Mouse (Mus musculus): ENCODE measurements around the gene Pde6h. TPM values are rescaled to one million over a fixed set of nuclear protein-coding genes. Genes with fewer than 3 reads are reported as not detected.

Pde6h gene
- polyA plus RNA-seq, 1 experiment: 0.14 TPM

GRCm38 (mm10) chr6:136943392-136943791 is 19.8 kb downstream of the Pde6h start:
- no peak for TF ChIP-seq CTCF (IDR thresholded peaks at IDR 0.05; ENCODE audit: borderline replicate concordance, extremely low read depth, insufficient read depth, insufficient read length)
- TF ChIP-seq POLR2A (IDR thresholded peaks at IDR 0.05; ENCODE audit: borderline replicate concordance, extremely low read depth, insufficient read depth, insufficient read length, poor library complexity, severe bottlenecking): no peak
- no peak for DNase-seq (ENCODE audit: low read depth)

DNA sequence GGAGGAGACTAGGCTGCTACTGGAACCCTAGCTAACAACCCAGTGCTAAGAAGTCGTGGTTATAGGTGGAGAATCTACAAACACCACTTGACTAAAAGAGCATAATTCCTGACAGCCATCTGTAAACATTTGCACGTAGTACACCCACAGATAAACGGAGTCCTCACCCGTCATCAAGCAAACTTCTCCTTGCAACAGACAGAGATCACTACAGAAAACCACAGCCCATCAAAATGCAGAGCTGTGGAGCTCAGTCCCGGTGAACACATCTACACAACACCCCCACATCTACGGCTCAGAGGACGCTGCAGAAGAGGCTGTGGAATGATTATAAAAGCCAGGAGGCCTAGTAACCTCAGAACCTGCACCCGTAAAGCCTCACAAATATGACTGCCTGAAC is 20.9 kb downstream of the Pde6h start:
- no peak for TF ChIP-seq CTCF (IDR thresholded peaks at IDR 0.05; ENCODE audit: borderline replicate concordance, extremely low read depth, insufficient read depth, insufficient read length)
- no peak for DNase-seq (ENCODE audit: low read depth)

- no peak for DNase-seq (ENCODE audit: low read depth)
- no peak for TF ChIP-seq POLR2A (IDR thresholded peaks at IDR 0.05; ENCODE audit: borderline replicate concordance, extremely low read depth, insufficient read depth, insufficient read length, poor library complexity, severe bottlenecking)
- no peak for TF ChIP-seq CTCF (IDR thresholded peaks at IDR 0.05; ENCODE audit: borderline replicate concordance, extremely low read depth, insufficient read depth, insufficient read length)
Measured at GRCm38 (mm10) chr6:136946241-136946640, 22.6 kb downstream of the Pde6h start.

- peak; percentile 59 for DNase-seq (ENCODE audit: low read depth)
- TF ChIP-seq POLR2A (IDR thresholded peaks at IDR 0.05; ENCODE audit: borderline replicate concordance, extremely low read depth, insufficient read depth, insufficient read length, poor library complexity, severe bottlenecking) (no peak), CTCF (IDR thresholded peaks at IDR 0.05; ENCODE audit: borderline replicate concordance, extremely low read depth, insufficient read depth, insufficient read length) (no peak)
Measured at GRCm38 (mm10) chr6:136946943-136947342, 23.3 kb downstream of the Pde6h start.

- TF ChIP-seq CTCF (IDR thresholded peaks at IDR 0.05; ENCODE audit: borderline replicate concordance, extremely low read depth, insufficient read depth, insufficient read length): no peak
- DNase-seq (ENCODE audit: low read depth): peak; percentile 32
Measured at GRCm38 (mm10) chr6:136947716-136948115, 24.1 kb downstream of the Pde6h start.

- DNase-seq (ENCODE audit: low read depth): no peak
- no peak for TF ChIP-seq CTCF (IDR thresholded peaks at IDR 0.05; ENCODE audit: borderline replicate concordance, extremely low read depth, insufficient read depth, insufficient read length)
- TF ChIP-seq POLR2A (IDR thresholded peaks at IDR 0.05; ENCODE audit: borderline replicate concordance, extremely low read depth, insufficient read depth, insufficient read length, poor library complexity, severe bottlenecking): no peak
Measured at GRCm38 (mm10) chr6:136950171-136950570, 26.5 kb downstream of the Pde6h start.

DNA sequence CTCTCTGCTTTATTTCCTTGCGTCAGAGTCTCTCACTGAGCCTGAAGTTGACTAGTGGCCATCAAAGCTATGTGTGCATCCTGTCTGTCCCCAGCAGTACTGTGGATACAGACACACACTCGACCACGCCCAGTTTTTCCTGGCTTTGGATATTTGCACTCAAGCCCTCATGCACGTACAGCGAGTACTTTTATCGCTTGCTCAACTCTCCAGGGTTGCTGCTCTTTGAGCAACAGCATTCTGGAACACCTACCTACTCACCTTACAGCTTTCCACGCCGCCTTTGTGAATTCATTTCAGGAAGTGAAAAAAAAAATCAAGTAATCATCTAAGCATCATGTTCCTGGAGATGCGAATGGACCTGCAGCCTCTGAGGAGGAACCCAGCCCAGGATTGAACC is 29.3 kb downstream of the Pde6h start:
- TF ChIP-seq CTCF (IDR thresholded peaks at IDR 0.05; ENCODE audit: borderline replicate concordance, extremely low read depth, insufficient read depth, insufficient read length) (no peak), POLR2A (IDR thresholded peaks at IDR 0.05; ENCODE audit: borderline replicate concordance, extremely low read depth, insufficient read depth, insufficient read length, poor library complexity, severe bottlenecking) (no peak)
- DNase-seq (ENCODE audit: low read depth): no peak

DNA sequence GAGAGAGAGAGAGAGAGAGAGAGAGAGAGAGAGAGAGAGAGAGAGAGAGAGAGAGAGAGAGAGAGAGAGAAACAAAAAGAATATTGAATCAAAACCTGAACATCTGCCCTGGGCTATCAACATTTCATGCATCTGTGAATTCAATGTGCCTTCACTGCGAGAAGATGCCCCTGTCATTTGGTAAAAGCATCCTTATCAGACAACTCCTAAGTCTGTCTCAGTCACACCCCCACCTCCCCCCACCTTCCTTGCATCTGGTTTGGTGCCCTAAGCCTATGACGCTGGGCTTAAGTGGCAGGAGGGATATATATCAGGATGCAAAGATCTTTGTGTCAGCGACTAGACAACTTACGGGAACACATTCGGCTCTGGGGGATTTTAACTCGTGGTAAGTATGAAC is 30.6 kb downstream of the Pde6h start:
- no peak for DNase-seq (ENCODE audit: low read depth)
- TF ChIP-seq POLR2A (IDR thresholded peaks at IDR 0.05; ENCODE audit: borderline replicate concordance, extremely low read depth, insufficient read depth, insufficient read length, poor library complexity, severe bottlenecking) (no peak), CTCF (IDR thresholded peaks at IDR 0.05; ENCODE audit: borderline replicate concordance, extremely low read depth, insufficient read depth, insufficient read length) (no peak)

DNA sequence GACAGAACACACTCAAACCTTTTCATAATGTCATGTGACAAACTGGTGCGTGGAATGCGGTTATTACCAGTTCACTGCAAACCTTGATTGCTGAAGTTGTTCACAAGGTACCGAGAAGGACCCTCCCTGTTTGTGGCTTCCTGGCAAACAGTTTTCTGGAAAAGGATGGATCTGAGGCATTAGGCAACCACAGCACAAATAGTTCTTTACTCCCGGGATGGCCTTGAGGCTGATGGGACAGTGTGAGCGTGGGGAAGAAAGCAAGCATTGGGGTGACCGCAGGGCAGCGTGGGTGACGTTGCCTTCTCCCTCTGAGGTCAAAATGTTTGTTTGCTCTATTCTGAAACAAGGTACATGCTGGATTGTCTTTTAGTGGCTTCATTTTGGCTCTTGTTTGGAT is 31.1 kb downstream of the Pde6h start:
- TF ChIP-seq CTCF (IDR thresholded peaks at IDR 0.05; ENCODE audit: borderline replicate concordance, extremely low read depth, insufficient read depth, insufficient read length): no peak
- no peak for TF ChIP-seq POLR2A (IDR thresholded peaks at IDR 0.05; ENCODE audit: borderline replicate concordance, extremely low read depth, insufficient read depth, insufficient read length, poor library complexity, severe bottlenecking)

GRCm38 (mm10) chr6:136955240-136955639 is 31.6 kb downstream of the Pde6h start:
- DNase-seq (ENCODE audit: low read depth): no peak
- TF ChIP-seq POLR2A (IDR thresholded peaks at IDR 0.05; ENCODE audit: borderline replicate concordance, extremely low read depth, insufficient read depth, insufficient read length, poor library complexity, severe bottlenecking) (no peak), CTCF (IDR thresholded peaks at IDR 0.05; ENCODE audit: borderline replicate concordance, extremely low read depth, insufficient read depth, insufficient read length) (no peak)

More for the DNA sequence above, 31.1 kb downstream of the Pde6h start:
- DNase-seq (ENCODE audit: low read depth): no peak

GRCm38 (mm10) chr6:136957062-136957461 is 33.4 kb downstream of the Pde6h start:
- DNase-seq (ENCODE audit: low read depth): no peak

DNA sequence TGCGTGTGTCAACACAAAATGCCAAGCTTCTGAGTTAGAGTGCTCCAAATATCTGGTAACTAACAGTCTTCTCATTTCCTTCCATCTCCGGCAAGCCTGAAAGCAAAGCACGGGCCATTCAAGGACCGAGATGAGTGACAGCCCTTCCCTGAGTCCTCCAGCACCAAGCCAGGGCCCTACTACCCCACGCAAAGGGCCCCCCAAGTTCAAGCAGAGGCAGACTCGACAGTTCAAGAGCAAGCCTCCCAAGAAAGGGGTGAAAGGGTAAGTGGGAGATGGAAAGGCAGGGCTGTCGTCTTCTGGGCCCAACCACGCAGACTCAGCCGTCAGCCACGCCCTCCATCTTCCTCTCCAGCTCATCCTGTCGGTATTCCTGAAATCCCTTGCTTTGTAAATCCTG is 35.5 kb downstream of the Pde6h start:
- TF ChIP-seq POLR2A (IDR thresholded peaks at IDR 0.05; ENCODE audit: borderline replicate concordance, extremely low read depth, insufficient read depth, insufficient read length, poor library complexity, severe bottlenecking) (no peak), CTCF (IDR thresholded peaks at IDR 0.05; ENCODE audit: borderline replicate concordance, extremely low read depth, insufficient read depth, insufficient read length) (no peak)
- DNase-seq (ENCODE audit: low read depth): no peak

More at GRCm38 (mm10) chr6:136957062-136957461, 33.4 kb downstream of the Pde6h start:
- TF ChIP-seq CTCF (IDR thresholded peaks at IDR 0.05; ENCODE audit: borderline replicate concordance, extremely low read depth, insufficient read depth, insufficient read length) (no peak), POLR2A (IDR thresholded peaks at IDR 0.05; ENCODE audit: borderline replicate concordance, extremely low read depth, insufficient read depth, insufficient read length, poor library complexity, severe bottlenecking) (no peak)

DNA sequence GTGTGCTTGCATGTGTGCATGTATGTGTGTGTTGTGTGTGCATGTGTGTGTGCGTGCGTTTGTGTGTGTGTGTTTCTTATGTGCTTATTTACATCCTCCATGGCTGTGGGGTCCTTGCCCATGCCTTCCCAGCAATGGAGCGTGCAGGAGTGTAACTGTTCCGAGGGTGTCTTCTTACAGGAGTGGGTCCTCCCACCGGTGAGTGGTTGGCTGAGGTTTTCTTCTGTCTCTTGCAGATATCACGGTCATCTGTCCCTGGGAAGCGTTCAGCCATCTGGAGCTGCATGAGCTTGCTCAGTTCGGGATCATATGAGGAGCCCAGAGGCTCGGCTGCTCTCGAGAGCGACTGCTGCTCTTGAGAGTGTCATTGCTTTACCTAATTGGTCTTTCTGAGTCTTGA is 39.3 kb downstream of the Pde6h start:
- no peak for TF ChIP-seq CTCF (IDR thresholded peaks at IDR 0.05; ENCODE audit: borderline replicate concordance, extremely low read depth, insufficient read depth, insufficient read length)
- no peak for TF ChIP-seq POLR2A (IDR thresholded peaks at IDR 0.05; ENCODE audit: borderline replicate concordance, extremely low read depth, insufficient read depth, insufficient read length, poor library complexity, severe bottlenecking)
- DNase-seq (ENCODE audit: low read depth): no peak
